Mouse (Mus musculus) macrophage (primary cell): ENCODE data around the gene Cldn24. TPM values are rescaled to one million over a fixed set of nuclear protein-coding genes. Genes with fewer than 3 reads are reported as not detected.
"Not testable (repeated sequence)": the region's sequence is repeated elsewhere in the genome, so short reads cannot be mapped to it uniquely, and the experiment has no call there.

Source experiments
- H3K27ac ChIP-seq: fragments of 350-480 bp; formaldehyde crosslinking; 2 replicates; pipeline ENCODE4 v1.9.0; 2021
- H3K36me3 ChIP-seq: fragments of 350-480 bp; formaldehyde crosslinking; 2 replicates; pipeline ENCODE4 v1.9.0; 2021; ENCODE audit errors: inconsistent target
- H3K4me3 ChIP-seq: fragments of 350-480 bp; formaldehyde crosslinking; 2 replicates; pipeline ENCODE4 v1.9.0; 2021; ENCODE audit errors: inconsistent target
- H3K79me2 ChIP-seq: fragments of 350-480 bp; formaldehyde crosslinking; 2 replicates; pipeline ENCODE4 v1.9.0; 2021; ENCODE audit errors: inconsistent target
- WGBS: methylation state at CpG from one replicate; pipeline ENCODE4 v1.1.7; 2026; ENCODE audit warnings: inconsistent platforms; ENCODE audit not compliant: missing documents; 5-methylcytosine and 5-hydroxymethylcytosine counted together
- polyA plus RNA-seq: library from polyadenylated mRNA; stranded (reverse); fragments of 250-400 nt; gene quantifications from 3 replicates; pipeline ENCODE4 v1.2.4, GENCODE M21; 2018; ENCODE audit warnings: inconsistent platforms

The Cldn24 gene
- polyA plus RNA-seq, 1 experiment from 2014 or later: not detected

DNA sequence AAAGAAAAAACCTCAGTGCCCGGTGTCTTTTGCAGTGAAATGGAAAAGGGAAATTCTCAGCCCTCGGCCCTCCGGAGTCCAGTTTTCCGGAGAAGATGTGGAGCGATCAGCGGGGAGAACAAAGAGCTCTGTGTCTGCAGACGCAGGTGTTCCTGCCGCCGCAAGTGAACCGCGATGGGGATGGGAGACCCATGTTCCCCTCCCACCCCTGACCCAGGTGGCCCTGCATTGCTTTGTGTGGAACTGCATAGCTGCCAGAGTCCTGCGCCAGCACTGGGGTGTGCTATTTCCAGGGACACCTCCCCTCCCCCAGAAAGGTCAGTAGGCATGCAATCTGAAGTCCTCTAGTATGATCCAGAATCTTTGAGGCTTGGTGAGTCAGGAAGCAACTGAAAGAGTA is 10.7 kb upstream of the Cldn24 start:
- Histone ChIP-seq H3K4me3 (no peak overlapping the region), H3K27ac (no peak overlapping the region), H3K79me2 (no peaks in the 10 kb centered on the region), H3K36me3 (no peaks in the 10 kb centered on the region)
- WGBS: 98% methylated on average over 11 of the region's 12 CpGs

DNA sequence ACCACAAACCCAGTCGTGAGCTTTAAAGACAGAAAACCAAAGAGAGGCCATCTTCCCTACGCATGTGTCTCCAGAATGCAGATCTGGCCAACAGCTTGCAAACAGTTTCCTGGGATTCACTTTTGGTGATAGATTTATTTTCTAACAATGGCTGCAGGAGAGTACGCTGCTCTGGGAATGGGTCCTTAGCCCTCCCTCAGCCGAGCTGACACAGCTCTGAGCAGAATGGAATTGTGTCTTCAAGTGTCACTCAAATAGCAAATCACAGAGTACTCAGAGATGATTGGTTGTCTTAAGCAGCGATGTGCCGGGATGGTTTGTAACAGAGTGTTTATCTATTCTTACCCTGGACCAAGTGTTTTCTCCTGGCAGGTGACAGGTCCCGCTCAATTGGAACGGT is 2.9 kb upstream of the Cldn24 start:
- Histone ChIP-seq H3K27ac (no peak overlapping the region), H3K4me3 (no peak overlapping the region), H3K36me3 (no peaks in the 10 kb centered on the region), H3K79me2 (no peaks in the 10 kb centered on the region)
- 93% methylated on average over 8 of the region's 8 CpGs for WGBS

- Histone ChIP-seq H3K27ac (no peak overlapping the region), H3K4me3 (no peak overlapping the region), H3K36me3 (no peaks in the 10 kb centered on the region), H3K79me2 (no peaks in the 10 kb centered on the region)
- WGBS: 95% methylated on average over 20 of the region's 20 CpGs
Measured at GRCm38 (mm10) chr8:47820914-47821772, 800 bp upstream of the Cldn24 start.

DNA sequence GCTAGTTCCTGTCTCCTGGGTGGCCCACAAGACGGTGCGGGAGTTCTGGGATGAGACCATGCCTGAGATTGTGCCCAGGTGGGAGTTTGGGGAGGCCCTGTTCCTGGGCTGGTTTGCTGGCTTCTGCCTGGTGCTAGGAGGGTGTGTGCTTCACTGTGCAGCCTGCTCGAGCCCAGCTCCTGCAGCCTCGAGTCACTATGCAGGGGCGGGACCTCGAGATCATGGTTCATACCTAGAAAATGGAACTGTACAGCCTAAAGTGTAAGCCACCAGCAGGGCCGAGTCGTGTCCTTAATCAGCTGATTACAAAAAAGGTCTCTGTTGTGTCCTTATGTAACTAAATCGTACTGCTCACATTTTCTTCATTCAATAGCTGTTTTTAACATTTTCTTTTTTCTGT is 598 bp downstream of the Cldn24 start:
- not testable (repeated sequence) for H3K4me3 ChIP-seq, H3K36me3 ChIP-seq, H3K27ac ChIP-seq, H3K79me2 ChIP-seq
- 70% methylated on average over 7 of the region's 9 CpGs for WGBS

DNA sequence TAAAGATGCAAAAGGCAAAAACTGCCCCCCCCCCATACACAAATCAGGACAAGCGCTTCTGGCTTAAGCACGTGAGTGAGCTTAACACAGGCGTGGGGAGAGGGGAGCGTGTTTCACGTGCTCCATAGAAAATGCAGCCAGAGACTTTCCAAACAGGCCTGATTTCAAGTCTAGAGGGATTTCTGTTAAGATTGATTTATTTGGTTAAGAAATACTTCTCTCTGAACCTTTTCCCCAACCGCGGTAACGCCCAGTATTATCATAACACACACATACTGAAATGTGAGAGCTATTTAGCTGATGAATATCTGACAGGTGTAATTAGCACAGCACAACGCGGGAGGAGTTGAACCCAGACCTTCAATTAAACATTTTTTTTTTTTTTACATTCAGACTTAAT is 1.8 kb downstream of the Cldn24 start:
- 93% methylated on average over 10 of the region's 10 CpGs for WGBS
- H3K36me3 ChIP-seq: 0 out of 2 replicates have a peak, but pooled peaks cover 6% of the 10 kb centered on the region
- no peaks in the 10 kb centered on the region for H3K79me2 ChIP-seq
- no peak overlapping the region for H3K27ac ChIP-seq
- no peak overlapping the region for H3K4me3 ChIP-seq

- H3K79me2 ChIP-seq: no peaks in the 10 kb centered on the region
- H3K27ac ChIP-seq: no peak within 1 kb of the TSS
- H3K36me3 ChIP-seq: 0 out of 2 replicates have a peak, but pooled peaks cover 8% of the 10 kb centered on the region
- no peak within 1 kb of the TSS for H3K4me3 ChIP-seq
- 92% methylated on average over 13 of the region's 13 CpGs for WGBS
Measured at GRCm38 (mm10) chr8:47824182-47824581, 2.2 kb downstream of the Cldn24 start, which contains the start of gene Cldn22. Gene Cldn22, plus strand, starts transcription at chr8:47824482.

DNA sequence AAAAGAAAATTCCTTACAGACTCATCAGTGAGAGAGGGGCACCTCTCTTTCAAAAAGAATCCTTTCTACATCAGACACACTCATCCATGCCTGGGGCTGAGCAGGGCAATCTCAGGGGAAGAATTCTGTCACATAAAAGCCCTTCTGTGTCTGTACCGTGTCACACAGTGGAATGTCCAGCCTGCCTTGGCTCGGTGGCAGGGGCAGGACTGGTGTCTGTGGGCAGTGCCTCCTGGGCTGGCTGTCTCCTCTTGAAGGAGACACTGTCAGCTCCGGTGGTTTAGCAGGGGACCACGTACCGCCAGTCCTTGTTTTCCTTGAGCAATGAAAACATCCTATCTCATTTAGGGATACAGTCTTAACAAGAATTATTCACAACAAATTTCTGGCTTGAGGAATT is 3.7 kb downstream of the Cldn24 start:
- H3K4me3 ChIP-seq: no peak overlapping the region
- peaks cover 12% of the 10 kb centered on the region; the same call in 1 of the 2 replicates for H3K36me3 ChIP-seq
- H3K27ac ChIP-seq: no peak overlapping the region
- WGBS: 96% methylated on average over 5 of the region's 5 CpGs
- H3K79me2 ChIP-seq: no peaks in the 10 kb centered on the region

DNA sequence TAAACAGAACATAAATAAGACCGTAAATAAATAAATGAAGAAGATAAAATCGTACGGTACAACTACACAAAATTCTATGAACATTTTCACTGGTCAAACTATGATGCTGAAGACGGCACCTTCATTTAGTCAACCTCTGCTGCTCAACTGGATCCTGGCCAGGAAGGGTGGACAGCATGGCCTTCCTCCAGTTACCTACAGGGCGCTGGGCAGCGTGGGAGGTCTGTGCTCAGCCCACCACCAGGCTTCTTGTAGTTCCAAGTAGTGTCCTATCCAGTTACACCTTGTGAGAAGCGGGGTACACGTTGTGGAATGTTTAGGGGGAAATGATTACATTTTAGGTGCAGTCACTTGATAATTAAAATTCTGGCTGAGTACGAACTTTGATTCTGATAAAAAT is 5.0 kb downstream of the Cldn24 start:
- WGBS: 94% methylated on average over 9 of the region's 9 CpGs

GRCm38 (mm10) chr8:47832616-47833015 is 10.7 kb downstream of the Cldn24 start:
- 88% methylated on average over 6 of the region's 6 CpGs for WGBS
- Histone ChIP-seq H3K4me3 (no peak overlapping the region), H3K79me2 (no peaks in the 10 kb centered on the region), H3K36me3 (peaks cover 22% of the 10 kb centered on the region), H3K27ac (no peak overlapping the region)

More for the DNA sequence above, 5.0 kb downstream of the Cldn24 start:
- no peak overlapping the region for H3K27ac ChIP-seq
- H3K79me2 ChIP-seq: no peaks in the 10 kb centered on the region
- no peak overlapping the region for H3K4me3 ChIP-seq
- peaks cover 22% of the 10 kb centered on the region for H3K36me3 ChIP-seq

DNA sequence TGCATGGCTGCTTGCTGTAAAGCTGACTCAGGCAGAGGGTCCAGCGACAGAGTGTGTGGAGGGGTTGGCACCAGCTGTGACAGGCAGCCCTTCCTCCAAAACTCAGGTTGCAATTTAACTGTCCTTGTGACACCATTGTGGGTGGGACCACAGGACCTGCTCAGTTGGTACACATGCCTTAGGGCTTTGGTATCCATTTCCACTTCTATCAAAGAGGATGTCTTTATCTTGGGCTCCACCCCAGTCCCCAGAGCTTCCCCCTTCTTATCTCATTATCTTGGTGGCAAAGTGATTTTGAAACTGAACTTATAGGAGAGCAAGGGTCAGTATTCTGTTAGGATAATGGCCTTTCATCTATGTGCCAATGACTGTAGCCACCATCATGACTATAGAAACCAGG is 12.0 kb downstream of the Cldn24 start:
- Histone ChIP-seq H3K27ac (no peak overlapping the region), H3K79me2 (no peaks in the 10 kb centered on the region), H3K4me3 (no peak overlapping the region), H3K36me3 (peaks cover 16% of the 10 kb centered on the region)
- 78% methylated on average over 1 of the region's 1 CpGs for WGBS

GRCm38 (mm10) chr8:47843063-47843462 is 21.1 kb downstream of the Cldn24 start:
- 97% methylated on average over 7 of the region's 7 CpGs for WGBS
- no peak overlapping the region for H3K27ac ChIP-seq
- H3K36me3 ChIP-seq: peaks cover 21% of the 10 kb centered on the region
- no peaks in the 10 kb centered on the region for H3K79me2 ChIP-seq
- no peak overlapping the region for H3K4me3 ChIP-seq

GRCm38 (mm10) chr8:47843651-47844050 is 21.7 kb downstream of the Cldn24 start:
- H3K36me3 ChIP-seq: peaks cover 25% of the 10 kb centered on the region
- WGBS: 96% methylated on average over 10 of the region's 10 CpGs

DNA sequence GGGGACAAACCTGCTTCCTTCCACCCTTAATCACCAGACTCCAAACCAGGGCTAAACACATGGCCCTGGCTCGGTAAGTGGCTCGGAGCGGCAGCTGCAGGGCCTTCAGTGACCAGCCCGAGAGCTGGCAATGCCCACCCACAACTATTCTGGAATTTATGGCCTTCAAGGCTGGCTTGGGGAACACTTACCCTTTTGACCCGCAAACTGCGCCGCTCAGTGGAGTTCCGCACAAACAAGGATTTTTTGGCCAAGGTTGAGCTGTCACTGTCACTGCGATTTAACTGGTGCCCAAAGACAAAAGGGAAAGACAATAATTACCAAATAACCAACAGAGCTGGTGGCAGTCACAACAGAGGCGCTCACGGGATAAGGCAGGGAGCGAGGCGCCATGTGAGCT is 24.0 kb downstream of the Cldn24 start:
- 95% methylated on average over 13 of the region's 13 CpGs for WGBS
- peaks cover 28% of the 10 kb centered on the region for H3K36me3 ChIP-seq
- no peaks in the 10 kb centered on the region for H3K79me2 ChIP-seq
- H3K27ac ChIP-seq: no peak overlapping the region
- no peak overlapping the region for H3K4me3 ChIP-seq

More at GRCm38 (mm10) chr8:47843651-47844050, 21.7 kb downstream of the Cldn24 start:
- Histone ChIP-seq H3K4me3 (no peak overlapping the region), H3K79me2 (no peaks in the 10 kb centered on the region), H3K27ac (no peak overlapping the region)

DNA sequence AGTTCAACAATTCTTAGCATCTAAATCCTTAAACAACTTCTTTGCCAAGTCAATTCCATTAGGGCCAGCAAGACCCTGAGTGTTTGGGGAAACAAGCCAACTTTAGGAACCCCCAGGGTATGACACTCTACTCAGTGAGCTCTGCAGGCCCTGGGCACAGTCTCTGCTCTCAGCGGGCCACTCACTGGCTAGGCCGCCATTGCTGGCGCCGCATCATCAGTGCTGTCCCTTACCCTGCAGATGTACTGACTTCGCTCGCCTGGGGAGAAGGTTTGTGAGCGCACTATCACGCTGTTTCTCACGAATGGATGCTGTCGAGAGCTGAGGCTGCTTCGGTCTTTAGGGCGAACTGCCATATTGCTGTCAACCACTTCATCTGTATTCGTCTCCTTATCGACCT is 25.2 kb downstream of the Cldn24 start:
- H3K79me2 ChIP-seq: no peaks in the 10 kb centered on the region
- H3K27ac ChIP-seq: no peak overlapping the region
- WGBS: 97% methylated on average over 14 of the region's 14 CpGs
- peaks cover 24% of the 10 kb centered on the region for H3K36me3 ChIP-seq
- H3K4me3 ChIP-seq: no peak overlapping the region

DNA sequence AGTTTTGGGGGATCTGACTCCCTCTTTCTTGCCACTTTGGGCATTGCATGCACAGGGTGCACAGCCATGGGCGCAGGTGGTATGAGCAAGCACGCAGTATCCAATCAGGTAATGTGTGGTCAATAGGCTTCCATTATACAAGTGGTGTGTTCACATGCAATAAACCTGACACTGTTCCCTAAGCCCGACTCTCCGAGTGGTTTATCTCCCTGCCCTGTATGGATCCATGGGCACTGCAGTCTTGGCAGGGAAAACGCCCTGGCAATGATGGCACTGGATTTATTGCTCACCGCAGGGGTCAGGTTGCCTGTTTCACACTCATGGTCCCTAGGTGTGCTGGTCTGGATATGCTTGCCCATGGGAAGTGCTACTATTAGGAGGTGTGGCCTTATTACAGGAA is 26.0 kb downstream of the Cldn24 start:
- no peak overlapping the region for H3K4me3 ChIP-seq
- H3K27ac ChIP-seq: no peak overlapping the region
- 96% methylated on average over 6 of the region's 6 CpGs for WGBS
- peaks cover 24% of the 10 kb centered on the region for H3K36me3 ChIP-seq
- H3K79me2 ChIP-seq: no peaks in the 10 kb centered on the region
